Mouse (Mus musculus) layer of hippocampus, postnatal 14 days (tissue): Measurements from ENCODE around the gene Tbx20. TPM values are rescaled to one million over a fixed set of nuclear protein-coding genes. Genes with fewer than 3 reads are reported as not detected.
A peak's percentile ranks its signal among the peaks of the same experiment; 100 is the strongest.

Source experiments
- DNase-seq, 2 experiments: peaks; one replicate each; pipeline ENCODE4 v3.0.0; 2021 to 2022; ENCODE audit warnings: low spot score in 2 of 2, mixed read lengths in 1 of 2
- long read RNA-seq, 2 experiments: library from polyadenylated mRNA; stranded (forward); transcript quantifications; one replicate each; pipeline ENCODE4 v2.0.0; 2021
- total RNA-seq, 2 experiments: library from RNA; stranded (reverse); gene quantifications; 2 replicates each; pipeline ENCODE4 v1.2.3; 2021

Tbx20 gene
- not detected for total RNA-seq
- long read RNA-seq, experiment 1 = 0 reads
- long read RNA-seq, experiment 2 = 0 reads

- DNase-seq = no peak
Measured at GRCm38 (mm10) chr9:24774160-24774969, at the start of gene Tbx20. Gene Tbx20, minus strand, starts transcription at chr9:24774303.

GRCm38 (mm10) chr9:24818511-24818910 lies 44.4 kb upstream of the Tbx20 start:
- no peak for DNase-seq

GRCm38 (mm10) chr9:24812461-24812860 lies 38.4 kb upstream of the Tbx20 start:
- DNase-seq = peak in 1 of 2 experiments; percentile 1

GRCm38 (mm10) chr9:24792110-24792509 lies 18.0 kb upstream of the Tbx20 start:
- DNase-seq = no peak

DNA sequence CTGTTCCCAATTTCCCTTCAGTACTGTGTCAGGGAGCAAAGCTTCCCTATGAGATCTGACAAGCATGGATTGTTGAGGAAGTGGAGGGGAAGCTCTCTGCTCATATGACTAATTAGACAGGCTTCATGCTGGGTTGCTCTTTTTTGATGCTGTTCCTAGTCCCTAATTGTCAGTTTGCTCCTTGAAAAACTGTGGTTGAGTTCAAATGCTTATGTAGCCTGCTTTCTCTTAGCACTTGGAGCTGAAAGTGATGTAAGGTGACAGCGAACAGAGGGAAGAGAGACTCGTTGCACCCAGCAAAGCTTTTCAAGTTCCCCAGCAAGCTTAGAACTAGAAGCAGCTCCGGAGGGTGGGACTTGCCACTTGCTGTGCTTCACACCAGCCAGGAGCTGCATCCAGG lies 15.3 kb upstream of the Tbx20 start:
- no peak for DNase-seq

- DNase-seq = no peak
Measured at GRCm38 (mm10) chr9:24782338-24782737, 8.2 kb upstream of the Tbx20 start.

- no peak for DNase-seq
Measured at GRCm38 (mm10) chr9:24780929-24781441, 6.9 kb upstream of the Tbx20 start.

DNA sequence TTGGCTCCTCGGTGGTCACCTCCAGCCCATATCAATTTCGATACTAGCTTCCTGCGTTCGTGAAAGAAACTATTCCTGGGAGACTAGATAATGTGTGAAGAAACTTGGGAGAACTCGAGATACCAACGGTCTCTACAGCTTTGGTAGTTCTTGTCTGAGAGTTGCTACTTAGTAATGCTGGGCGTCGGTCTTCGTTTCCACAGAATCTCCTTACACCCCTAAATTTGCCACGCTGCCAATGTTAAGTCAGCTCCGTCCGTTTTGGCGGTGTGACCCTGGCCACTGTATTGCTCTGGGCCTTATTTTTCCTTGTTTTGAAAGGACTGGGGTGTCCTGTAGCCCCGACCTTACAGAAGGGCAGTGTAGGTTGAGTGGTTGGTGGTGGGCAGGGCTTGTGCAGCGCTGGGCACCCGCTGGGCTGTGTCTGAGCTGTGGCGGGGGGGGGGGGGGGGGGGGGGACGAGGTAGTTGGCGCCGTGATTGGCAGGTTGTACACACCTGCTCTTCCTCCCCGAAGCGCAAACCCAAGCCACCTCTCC lies 6.4 kb upstream of the Tbx20 start:
- DNase-seq = no peak

DNA sequence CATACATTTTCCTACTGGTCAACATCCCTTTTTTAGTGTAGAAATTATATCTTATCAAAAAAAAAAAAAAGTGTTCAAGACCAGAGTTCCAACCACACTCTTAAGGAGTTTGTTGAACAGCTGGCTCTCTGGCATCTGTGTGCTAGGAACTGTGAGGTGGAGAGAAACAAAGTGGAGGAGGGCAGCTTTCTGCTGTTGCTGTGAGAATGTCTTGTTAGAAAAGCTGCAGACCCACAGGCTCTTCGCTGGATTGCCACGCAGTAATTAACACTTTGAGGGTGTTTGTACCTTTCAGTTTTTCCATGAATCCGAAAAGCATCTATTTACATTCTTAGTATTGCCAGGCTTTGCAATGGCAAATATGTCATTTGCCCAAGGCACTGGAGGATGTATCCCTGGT lies 5.9 kb upstream of the Tbx20 start:
- DNase-seq = no peak

DNA sequence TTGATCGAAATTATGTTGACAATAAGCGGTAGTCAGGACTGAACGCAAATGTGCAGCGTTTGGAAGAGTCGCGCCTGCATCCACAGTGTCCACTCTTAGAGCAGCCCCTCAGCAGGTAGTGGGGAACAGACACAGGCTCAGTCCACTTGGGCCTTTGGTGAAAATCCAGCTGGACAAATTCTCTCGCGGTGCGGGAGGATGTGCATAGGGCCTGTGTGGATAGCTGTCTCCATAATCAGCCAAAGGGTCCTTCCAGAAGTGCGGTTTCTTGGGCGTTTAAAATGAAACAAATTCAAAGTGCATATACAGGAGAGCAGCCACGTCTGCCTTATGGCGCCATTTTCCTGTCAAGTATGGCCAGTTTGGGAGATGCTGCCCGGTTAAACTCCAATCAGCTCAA lies 4.5 kb upstream of the Tbx20 start:
- DNase-seq = no peak

- no peak for DNase-seq
Measured at GRCm38 (mm10) chr9:24777961-24778360, 3.9 kb upstream of the Tbx20 start.

GRCm38 (mm10) chr9:24777176-24777895 lies 3.2 kb upstream of the Tbx20 start:
- no peak for DNase-seq

- no peak for DNase-seq
Measured at GRCm38 (mm10) chr9:24776487-24776886, 2.4 kb upstream of the Tbx20 start.

DNA sequence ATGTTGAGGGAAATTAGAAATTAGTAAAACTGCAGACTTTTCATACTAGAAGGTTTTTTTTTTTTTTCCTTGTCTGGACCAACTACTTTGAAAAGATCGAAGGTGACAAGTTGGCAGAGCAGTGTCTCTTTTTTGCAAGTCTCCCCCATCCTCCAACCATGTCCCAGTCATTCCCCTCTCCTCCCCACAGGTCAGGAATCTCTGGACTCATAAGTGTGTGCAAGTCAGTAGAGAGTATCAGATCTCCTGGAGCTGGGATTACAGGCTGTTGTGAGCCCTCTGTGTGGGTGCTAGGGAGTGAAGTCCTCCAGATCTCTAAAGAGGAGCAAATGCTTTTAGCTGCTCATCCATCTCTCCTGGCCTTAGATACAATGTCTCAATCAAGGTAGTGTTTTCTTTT lies 1.5 kb upstream of the Tbx20 start:
- no peak for DNase-seq

DNA sequence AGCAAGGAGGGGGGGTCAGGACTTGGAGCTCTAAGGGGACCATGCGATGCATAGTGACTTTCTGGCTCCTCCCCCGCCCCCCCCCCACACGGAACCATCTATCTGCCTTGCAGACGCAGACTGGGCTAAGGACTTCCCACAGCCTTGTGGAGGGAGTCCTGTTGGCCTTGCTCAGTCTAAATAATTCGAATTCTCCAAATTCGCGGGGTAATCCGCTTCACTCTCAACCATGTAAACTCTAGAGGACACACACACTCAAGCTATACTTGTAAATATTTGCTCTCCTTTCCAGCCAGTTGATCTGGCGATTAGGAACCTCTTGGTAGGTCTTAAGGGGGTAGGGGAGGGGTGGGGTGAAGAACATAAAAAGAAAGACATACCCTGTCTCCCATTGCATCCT lies 898 bp upstream of the Tbx20 start:
- no peak for DNase-seq

DNA sequence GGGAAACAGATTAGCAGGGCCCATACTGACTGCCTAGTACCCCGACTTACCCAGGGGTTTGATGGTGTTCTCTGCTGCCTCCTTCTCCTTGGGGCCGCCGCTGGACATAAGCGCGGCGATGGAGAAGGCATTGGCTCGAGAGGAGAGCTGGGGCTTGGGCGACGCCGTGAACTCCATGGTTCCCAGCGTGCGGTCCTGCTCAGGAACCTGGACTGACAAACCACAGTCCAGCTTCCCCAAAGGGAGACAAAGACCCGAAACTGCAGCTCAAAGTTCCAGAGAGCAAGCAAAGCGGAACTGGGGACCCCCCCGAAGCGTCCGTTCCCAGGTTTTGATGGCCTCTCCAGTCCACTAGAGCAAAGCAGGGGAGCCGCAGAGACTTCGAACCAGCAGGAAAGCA lies 434 bp downstream of the Tbx20 start:
- DNase-seq = no peak

DNA sequence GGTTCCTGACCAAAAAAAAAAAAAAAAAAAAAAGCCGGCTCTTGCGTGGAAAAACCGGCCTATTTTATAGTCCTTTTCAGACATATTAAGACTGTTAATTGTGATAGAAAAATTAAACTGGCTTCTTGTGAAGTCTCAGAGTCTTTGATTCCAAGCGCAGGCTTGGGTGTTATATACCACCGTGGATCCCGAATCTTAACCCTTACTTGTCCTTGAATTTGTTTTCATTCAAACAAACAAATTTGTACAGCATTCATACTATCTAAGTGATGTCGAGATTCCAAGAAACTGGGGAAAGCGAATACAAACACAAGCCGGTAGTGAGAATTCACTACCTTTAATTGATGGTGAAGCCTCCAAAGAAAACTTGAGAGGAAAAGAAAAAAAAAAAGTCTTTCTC lies 932 bp downstream of the Tbx20 start:
- no peak for DNase-seq

GRCm38 (mm10) chr9:24772431-24773120 lies 1.5 kb downstream of the Tbx20 start:
- DNase-seq = no peak

GRCm38 (mm10) chr9:24771713-24772112 lies 2.4 kb downstream of the Tbx20 start:
- no peak for DNase-seq

- no peak for DNase-seq
Measured at GRCm38 (mm10) chr9:24770941-24771405, 3.1 kb downstream of the Tbx20 start.
